Mouse (Mus musculus) ES-Bruce4 (cell line): ENCODE results near the gene Pnmal2. TPM values are rescaled to one million over a fixed set of nuclear protein-coding genes. Genes with fewer than 3 reads are reported as not detected.

Source experiments
- H3K27ac ChIP-seq: 2 replicates; pipeline ENCODE4 v1.5.1; 2012; ENCODE audit warnings: low read length, inconsistent platforms; ENCODE audit not compliant: insufficient read depth
- H3K27me3 ChIP-seq: 2 replicates; pipeline ENCODE4 v1.6.1; 2012; ENCODE audit warnings: mild to moderate bottlenecking, low read length, inconsistent platforms; ENCODE audit not compliant: control insufficient read depth, poor library complexity, insufficient read depth, severe bottlenecking
- H3K36me3 ChIP-seq: 2 replicates; pipeline ENCODE4 v1.6.1; 2012; ENCODE audit warnings: inconsistent platforms, mild to moderate bottlenecking, low read length, moderate library complexity; ENCODE audit not compliant: control insufficient read depth, poor library complexity, insufficient read depth, severe bottlenecking
- H3K4me1 ChIP-seq: one replicate; pipeline ENCODE4 v1.8.1; 2011; ENCODE audit warnings: low read length; ENCODE audit not compliant: control insufficient read depth, insufficient read depth
- H3K4me3 ChIP-seq: 2 replicates; pipeline ENCODE4 v1.5.1; 2011; ENCODE audit warnings: low read depth, mild to moderate bottlenecking, low read length
- H3K9ac ChIP-seq: 2 replicates; pipeline ENCODE4 v1.6.1; 2012; ENCODE audit warnings: low read depth, mild to moderate bottlenecking, inconsistent platforms; ENCODE audit not compliant: poor library complexity, severe bottlenecking
- H3K9me3 ChIP-seq: replicated peaks from 2 replicates; pipeline ENCODE4 v1.6.1; 2012; ENCODE audit warnings: mild to moderate bottlenecking, low read length, inconsistent platforms; ENCODE audit not compliant: control insufficient read depth, poor library complexity, insufficient read depth, severe bottlenecking
- CTCF ChIP-seq: IDR thresholded peaks from one replicate; pipeline ENCODE4 v1.8.1; 2011; ENCODE audit warnings: low read depth, low read length
- EP300 ChIP-seq: IDR thresholded peaks from 2 replicates; pipeline ENCODE4 v1.6.1; 2011; ENCODE audit warnings: low read depth, low read length; ENCODE audit not compliant: insufficient read depth
- POLR2A ChIP-seq: IDR thresholded peaks from one replicate; pipeline ENCODE4 v1.8.1; 2011; ENCODE audit warnings: low read length; ENCODE audit not compliant: insufficient read depth
- polyA plus RNA-seq: library from polyadenylated mRNA; stranded (reverse); fragments of >200 nt; gene quantifications from 2 replicates; pipeline ENCODE4 v1.2.4, GENCODE M21; 2011; ENCODE audit warnings: low read depth; ENCODE audit not compliant: missing spikeins, insufficient read depth, insufficient read length

Pnmal2 gene
- polyA plus RNA-seq, 1 experiment: 1.5 TPM

GRCm38 (mm10) chr7:16945419-16945818 lies 937 bp downstream of the Pnmal2 start:
- Histone ChIP-seq H3K36me3 (no peaks in the 10 kb centered on the region), H3K27me3 (no peaks in the 10 kb centered on the region), H3K9me3 (no peaks in the 10 kb centered on the region), H3K27ac (no peak overlapping the region), H3K9ac (peak overlapping the region; percentile 46), H3K4me1 (peaks cover 2% of the 10 kb centered on the region), H3K4me3 (peak overlapping the region; percentile 72)
- TF ChIP-seq EP300: no peak

- H3K27me3 ChIP-seq: no peaks in the 10 kb centered on the region
- TF ChIP-seq EP300 (no peak), CTCF (no peak), POLR2A (no peak)
Measured at GRCm38 (mm10) chr7:16946441-16947348, 2.2 kb downstream of the Pnmal2 start.

GRCm38 (mm10) chr7:16947349-16947895 lies 2.9 kb downstream of the Pnmal2 start:
- Histone ChIP-seq H3K27me3 (no peaks in the 10 kb centered on the region), H3K9ac (no peak overlapping the region), H3K9me3 (no peaks in the 10 kb centered on the region), H3K4me3 (peak overlapping the region; percentile 29; the same call in 1 of the 2 replicates), H3K36me3 (no peaks in the 10 kb centered on the region), H3K27ac (no peak overlapping the region), H3K4me1 (peaks cover 2% of the 10 kb centered on the region)
- no peak for TF ChIP-seq POLR2A
- no peak for TF ChIP-seq CTCF
- TF ChIP-seq EP300: no peak

More at GRCm38 (mm10) chr7:16946441-16947348, 2.2 kb downstream of the Pnmal2 start:
- H3K4me3 ChIP-seq: peak overlapping the region; percentile 29
- H3K36me3 ChIP-seq: no peaks in the 10 kb centered on the region
- no peaks in the 10 kb centered on the region for H3K9me3 ChIP-seq
- H3K27ac ChIP-seq: no peak overlapping the region
- H3K9ac ChIP-seq: 0 out of 2 replicates have a peak overlapping the region, but pooled peaks have one; percentile 11
- peaks cover 2% of the 10 kb centered on the region for H3K4me1 ChIP-seq

GRCm38 (mm10) chr7:16947959-16948361 lies 3.5 kb downstream of the Pnmal2 start:
- no peak overlapping the region for H3K27ac ChIP-seq
- TF ChIP-seq EP300: no peak
- no peak for TF ChIP-seq CTCF
- no peak for TF ChIP-seq POLR2A

GRCm38 (mm10) chr7:16948923-16949458 lies 4.5 kb downstream of the Pnmal2 start:
- no peak for TF ChIP-seq CTCF
- no peak for TF ChIP-seq POLR2A
- TF ChIP-seq EP300: no peak
- Histone ChIP-seq H3K27me3 (no peaks in the 10 kb centered on the region), H3K9ac (no peak overlapping the region), H3K4me1 (peaks cover 2% of the 10 kb centered on the region), H3K4me3 (no peak overlapping the region), H3K36me3 (no peaks in the 10 kb centered on the region), H3K27ac (no peak overlapping the region), H3K9me3 (no peaks in the 10 kb centered on the region)

More at GRCm38 (mm10) chr7:16947959-16948361, 3.5 kb downstream of the Pnmal2 start:
- H3K4me1 ChIP-seq: peaks cover 2% of the 10 kb centered on the region
- H3K36me3 ChIP-seq: no peaks in the 10 kb centered on the region
- H3K9ac ChIP-seq: no peak overlapping the region
- H3K4me3 ChIP-seq: no peak overlapping the region
- no peaks in the 10 kb centered on the region for H3K27me3 ChIP-seq
- no peaks in the 10 kb centered on the region for H3K9me3 ChIP-seq
